18 mouse cellular contexts compared by ENCODE assay signal in genomic region chr11:109106181-109106580, GRCm38 (mm10). TPM values are rescaled to one million over a fixed set of nuclear protein-coding genes. Genes with fewer than 3 reads are reported as not detected.
A peak's percentile ranks its signal among the peaks of the same experiment; 100 is the strongest.
DNase-seq lines count a peak whose midpoint lies in the region; ATAC-seq and TF ChIP-seq lines count a peak whose summit lies in the region.
"Had no signal": no experiment of that assay in that cellular context is flagged by ENCODE, and none has a peak within 500 bp of the region (broad histone marks: within the 10 kb centered on the region; RNA-seq: fewer than 3 reads in every experiment).

No protein-coding gene starts in this region.

- no peak overlapping the region for H3K9ac ChIP-seq in forebrain, embryonic 13.5 days
- H3K9ac ChIP-seq in forebrain, postnatal 0 days, result no peak overlapping the region
- no peak overlapping the region for H3K9ac ChIP-seq in intestine, embryonic 14.5 days (ENCODE audit: low read length)
- H3K9ac ChIP-seq in midbrain, embryonic 16.5 days (ENCODE audit: low read depth, low read length), result no peak overlapping the region
- H3K9ac ChIP-seq: heart, embryonic 13.5 days; lung, embryonic 14.5 days had no signal

- H3K4me2 ChIP-seq in forebrain, embryonic 13.5 days, result no peak overlapping the region
- H3K4me2 ChIP-seq in forebrain, postnatal 0 days (ENCODE audit: low read depth), result no peak overlapping the region
- H3K4me2 ChIP-seq in intestine, embryonic 14.5 days (ENCODE audit: low read length), result no peak overlapping the region
- H3K4me2 ChIP-seq in midbrain, embryonic 16.5 days (ENCODE audit: low read length), result no peak overlapping the region
- H3K4me2 ChIP-seq: heart, embryonic 13.5 days; lung, embryonic 14.5 days had no signal

- no peaks in the 10 kb centered on the region for H3K36me3 ChIP-seq in forebrain, embryonic 13.5 days (ENCODE audit: poor library complexity, severe bottlenecking)
- no peaks in the 10 kb centered on the region for H3K36me3 ChIP-seq in forebrain, postnatal 0 days (ENCODE audit: insufficient read depth)
- H3K36me3 ChIP-seq in intestine, embryonic 14.5 days (ENCODE audit: control insufficient read depth, insufficient read depth, low read length), result no peaks in the 10 kb centered on the region
- H3K36me3 ChIP-seq in midbrain, embryonic 16.5 days (ENCODE audit: control insufficient read depth, insufficient read depth, low read length), result no peaks in the 10 kb centered on the region
- H3K36me3 ChIP-seq: heart, embryonic 13.5 days had no signal

- no peak for TF ChIP-seq CTCF in forebrain, postnatal 0 days (IDR thresholded peaks at IDR 0.05; ENCODE audit: low read depth)

- H3K4me3 ChIP-seq in forebrain, embryonic 13.5 days, result no peak overlapping the region
- H3K4me3 ChIP-seq in forebrain, postnatal 0 days (ENCODE audit: low read depth, low read length), result no peak overlapping the region
- H3K4me3 ChIP-seq in intestine, embryonic 14.5 days (ENCODE audit: low read depth, low read length), result no peak overlapping the region
- H3K4me3 ChIP-seq in midbrain, embryonic 16.5 days (ENCODE audit: low read depth, low read length), result no peak overlapping the region
- H3K4me3 ChIP-seq: heart, embryonic 13.5 days; megakaryocyte, embryonic 14.5 days had no signal

- peak overlapping the region; percentile 14; the same call in 1 of the 2 replicates for H3K27ac ChIP-seq in forebrain, embryonic 13.5 days
- no peak overlapping the region for H3K27ac ChIP-seq in forebrain, postnatal 0 days (ENCODE audit: low read depth, low read length)
- no peak overlapping the region for H3K27ac ChIP-seq in intestine, embryonic 14.5 days (ENCODE audit: low read depth)
- 0 out of 2 replicates have a peak overlapping the region, but pooled peaks have one; percentile 41 for H3K27ac ChIP-seq in midbrain, embryonic 16.5 days (ENCODE audit: low read length)
- H3K27ac ChIP-seq: heart, embryonic 13.5 days had no signal

- 35% methylated on average over 5 of the region's 5 CpGs for WGBS in forebrain, embryonic 13.5 days
- WGBS in forebrain, postnatal 0 days, result 37% methylated on average over 5 of the region's 5 CpGs
- WGBS in intestine, embryonic 14.5 days, result 18% methylated on average over 5 of the region's 5 CpGs
- 35% methylated on average over 5 of the region's 5 CpGs for WGBS in midbrain, embryonic 16.5 days

- intact Hi-C loops in gastrocnemius, postnatal 36 days (cut with DNase I), result no loop called here

- ATAC-seq in forebrain, embryonic 13.5 days, result no peak
- no peak for ATAC-seq in forebrain, postnatal 0 days
- 0 out of 2 replicates have a peak, but pooled peaks have one; percentile 53 for ATAC-seq in intestine, embryonic 14.5 days (replicated peaks; ENCODE audit: low FRiP score, low TSS enrichment, low read depth)
- ATAC-seq in midbrain, embryonic 16.5 days, result no peak

- DNase-seq in forebrain, postnatal 0 days, result no peak
- DNase-seq in intestine, embryonic 14.5 days (ENCODE audit: low spot score), result no peak
- DNase-seq in thymus, postnatal 36 days, result peak; percentile 33 to 43
- DNase-seq in adrenal gland, postnatal 14 days, result no peak
- DNase-seq in lung, postnatal 25 days (ENCODE audit: low spot score), result no peak
- DNase-seq in gastrocnemius, postnatal 36 days, result no peak
- DNase-seq: cerebellum, adult 18-20 months; gastrocnemius, postnatal 10 days; kidney, postnatal 25 days; layer of hippocampus, postnatal 36 days; right cerebral cortex, postnatal 25 days had no signal

- H3K27me3 ChIP-seq in forebrain, embryonic 13.5 days, result no peaks in the 10 kb centered on the region
- no peaks in the 10 kb centered on the region for H3K27me3 ChIP-seq in forebrain, postnatal 0 days (ENCODE audit: insufficient read depth, low read length)
- H3K27me3 ChIP-seq in intestine, embryonic 14.5 days (replicated peaks; ENCODE audit: control insufficient read depth, insufficient read depth, low read length), result no peaks in the 10 kb centered on the region
- no peaks in the 10 kb centered on the region for H3K27me3 ChIP-seq in midbrain, embryonic 16.5 days (ENCODE audit: control insufficient read depth, insufficient read depth, low read depth, low read length)

- H3K9me3 ChIP-seq in forebrain, embryonic 13.5 days (replicated peaks), result no peaks in the 10 kb centered on the region
- H3K9me3 ChIP-seq in forebrain, postnatal 0 days (ENCODE audit: low read length), result no peaks in the 10 kb centered on the region
- no peaks in the 10 kb centered on the region for H3K9me3 ChIP-seq in intestine, embryonic 14.5 days (ENCODE audit: control insufficient read depth, low read length)
- H3K9me3 ChIP-seq in midbrain, embryonic 16.5 days (replicated peaks; ENCODE audit: control insufficient read depth, low read length, poor library complexity, severe bottlenecking), result no peaks in the 10 kb centered on the region
- H3K9me3 ChIP-seq: heart, embryonic 13.5 days; megakaryocyte, embryonic 14.5 days had no signal

- H3K4me1 ChIP-seq in forebrain, embryonic 13.5 days, result peaks cover 29% of the 10 kb centered on the region
- 0 out of 2 replicates have a peak, but pooled peaks cover 3% of the 10 kb centered on the region for H3K4me1 ChIP-seq in forebrain, postnatal 0 days (ENCODE audit: insufficient read depth)
- peaks cover 7% of the 10 kb centered on the region; the same call in 1 of the 2 replicates for H3K4me1 ChIP-seq in intestine, embryonic 14.5 days (replicated peaks; ENCODE audit: control insufficient read depth, insufficient read depth, low read length)
- peaks cover 21% of the 10 kb centered on the region for H3K4me1 ChIP-seq in midbrain, embryonic 16.5 days (ENCODE audit: control insufficient read depth, insufficient read depth, low read length)
- H3K4me1 ChIP-seq: megakaryocyte, embryonic 14.5 days had no signal

RNA-seq across cellular contexts. Expression of gene E030025P04Rik, which starts 38.0 kb away (rescaled TPM):
- not detected in 2 replicates for polyA plus RNA-seq in forebrain, embryonic 13.5 days (2015; fragmentation: Nextera tagmentation; extraction: Ambion mirVana)
- total RNA-seq in forebrain, postnatal 0 days (2014; rRNA removed), result not detected in 2 replicates
- polyA plus RNA-seq in forebrain, postnatal 0 days (2015; fragmentation: Nextera tagmentation; extraction: Ambion mirVana), result not detected in 2 replicates
- not detected in 2 replicates for polyA plus RNA-seq in intestine, embryonic 14.5 days (2014; fragmentation: Nextera tagmentation; extraction: Ambion mirVana)
- 0.20 TPM in 1 of 2 replicates, not detected in the other for polyA plus RNA-seq in midbrain, embryonic 16.5 days (2015; fragmentation: Nextera tagmentation; extraction: Ambion mirVana)
- total RNA-seq in adrenal gland, postnatal 14 days (2021), result not detected in 2 replicates
- total RNA-seq in gastrocnemius, postnatal 36 days (2021), result not detected
- total RNA-seq: ES-E14; gastrocnemius, postnatal 10 days; layer of hippocampus, postnatal 36 days had no signal
- polyA plus RNA-seq: heart, embryonic 13.5 days; limb, embryonic 14.5 days; lung, embryonic 14.5 days had no signal

Comparison
In these comparisons a context has a peak if more than half of its experiments do, and no peak if none do; other contexts are left out.
1. H3K27ac ChIP-seq: peak in forebrain, embryonic 13.5 days (single experiment) and midbrain, embryonic 16.5 days (single experiment); none in forebrain, postnatal 0 days (single experiment) and intestine, embryonic 14.5 days (single experiment).
2. DNase-seq: peak in thymus, postnatal 36 days (2 of 2); none in forebrain, postnatal 0 days (single experiment), intestine, embryonic 14.5 days (single experiment), adrenal gland, postnatal 14 days (single experiment), lung, postnatal 25 days (single experiment) and gastrocnemius, postnatal 36 days (0 of 2).